Mouse (Mus musculus): ENCODE results near the gene Snrnp35.

GRCm38 (mm10) chr5:124500573-124500972 lies 17.6 kb downstream of the Snrnp35 start:
- no peak for TF ChIP-seq CTCF (IDR thresholded peaks at IDR 0.05; ENCODE audit: low read depth)
- no peak for TF ChIP-seq EP300 (IDR thresholded peaks at IDR 0.05; ENCODE audit: low read depth)
